Mouse (Mus musculus) lung, postnatal 0 days (tissue): ENCODE measurements around the gene Omg.

Experiments
- CTCF ChIP-seq: IDR thresholded peaks from 2 replicates; pipeline ENCODE4 v1.5.1; 2016; ENCODE audit warnings: antibody characterized with exemption, mild to moderate bottlenecking
- EP300 ChIP-seq: IDR thresholded peaks from 2 replicates; pipeline ENCODE4 v1.6.1; 2016; ENCODE audit warnings: antibody characterized with exemption, mild to moderate bottlenecking, control low read depth

DNA sequence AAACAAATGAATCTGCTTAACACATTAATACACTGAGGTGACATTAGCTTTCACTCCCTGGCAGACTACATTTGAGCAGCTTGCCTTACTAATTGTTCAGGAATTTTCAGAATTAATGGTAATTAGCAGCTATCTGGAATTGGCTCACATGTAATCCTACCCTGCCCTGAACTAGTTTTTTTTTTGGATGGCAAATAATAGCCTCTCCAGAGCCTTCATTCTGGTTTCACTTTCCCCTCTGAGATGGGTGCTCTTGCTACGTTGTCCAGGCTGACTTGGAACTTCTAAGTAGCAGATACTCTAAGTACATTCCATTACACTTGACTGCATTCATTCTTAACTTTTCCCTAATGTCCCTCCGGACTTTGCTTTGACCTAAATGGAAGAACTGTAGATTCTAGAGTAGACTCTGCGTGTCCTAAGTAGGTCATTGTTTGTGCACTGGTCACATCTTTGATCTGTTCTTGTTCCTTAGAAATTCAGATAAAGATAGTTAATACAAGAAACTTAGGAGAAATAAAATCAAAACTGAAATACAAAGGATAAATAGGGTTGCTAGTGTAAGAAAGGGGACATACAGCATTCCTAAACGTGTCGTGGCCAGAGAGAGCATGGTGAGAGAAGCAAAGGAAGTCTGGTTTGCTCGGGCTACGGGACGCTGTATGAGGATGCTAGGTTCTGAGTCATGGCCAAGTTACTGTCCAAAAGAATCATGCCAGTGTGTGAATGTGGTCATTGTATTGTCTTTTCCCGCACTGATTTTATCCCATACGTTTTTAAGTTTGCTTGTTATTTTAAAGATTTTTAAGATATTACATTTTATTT is 8.7 kb downstream of the Omg start:
- TF ChIP-seq CTCF = no peak
- no peak for TF ChIP-seq EP300
